Mouse (Mus musculus): ENCODE data around the gene Gm10392.

The Gm10392 gene

DNA sequence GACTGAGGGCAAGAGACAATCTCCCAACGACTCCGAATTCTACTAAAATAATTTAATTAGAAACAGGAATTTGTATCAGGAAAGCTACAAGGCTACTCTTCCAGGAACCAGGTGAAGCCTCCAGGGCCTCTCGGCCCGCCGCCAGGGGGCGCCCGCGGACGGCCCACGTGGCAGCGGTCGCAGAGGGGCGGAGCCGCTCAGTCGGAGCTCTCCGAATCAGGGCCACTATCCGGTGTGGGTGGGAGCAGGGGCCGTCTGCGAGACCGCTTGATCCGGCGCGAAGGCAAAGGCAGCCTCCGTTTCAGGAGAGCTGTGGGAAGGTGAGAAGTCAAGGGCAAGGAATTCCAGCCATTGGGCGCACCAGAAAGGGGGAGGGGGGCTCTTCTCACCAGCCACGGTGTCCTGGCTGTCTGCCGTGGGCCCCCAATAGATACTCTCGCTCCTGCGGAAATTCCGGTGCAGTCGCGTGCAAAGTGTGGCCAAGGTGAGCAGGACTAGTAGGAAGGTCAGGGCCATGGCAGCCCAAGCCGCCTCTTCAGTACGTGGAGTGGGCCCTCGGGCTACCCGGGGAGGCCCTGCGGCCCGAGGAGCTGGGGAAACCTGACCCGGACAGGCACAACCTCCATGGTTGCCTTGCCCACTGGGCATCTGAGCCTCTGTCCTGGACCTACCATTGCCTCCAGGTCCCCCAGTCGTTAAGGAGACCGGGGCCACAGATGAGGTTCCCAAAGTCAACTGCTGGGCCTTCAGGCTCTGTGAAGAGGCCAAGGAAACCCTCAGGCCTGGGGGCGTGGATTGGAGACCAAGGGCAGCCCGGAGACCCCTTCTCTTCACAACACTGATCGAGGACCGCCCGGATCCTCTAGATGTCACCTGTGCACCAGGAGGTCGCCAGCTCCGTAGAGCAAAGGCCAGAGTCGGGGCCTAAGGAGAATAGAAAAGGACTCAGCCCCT is 10.7 kb downstream of the Gm10392 start:
- DNase-seq (ENCODE audit: low spot score), result peak; percentile 76

DNA sequence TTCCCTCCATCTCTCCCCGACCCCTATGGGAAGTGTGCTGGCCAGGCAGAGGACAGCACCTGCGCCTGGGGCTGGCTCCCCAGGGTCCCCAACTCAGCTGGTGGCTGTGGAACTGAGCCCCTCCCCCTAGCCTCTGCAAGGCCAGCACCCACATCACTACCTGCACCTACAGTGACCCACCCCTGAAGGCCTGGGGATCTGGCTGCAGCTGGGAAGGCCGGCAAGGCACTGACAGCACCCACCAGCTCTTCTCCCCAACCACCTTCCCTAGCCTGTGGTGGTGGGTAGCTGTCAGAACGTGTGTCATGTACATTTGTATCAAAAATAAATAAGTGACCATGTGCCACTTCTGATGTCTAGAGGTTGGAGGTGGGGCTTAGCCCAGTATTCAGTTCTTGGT is 11.6 kb downstream of the Gm10392 start:
- no peak for DNase-seq (ENCODE audit: low spot score)

DNA sequence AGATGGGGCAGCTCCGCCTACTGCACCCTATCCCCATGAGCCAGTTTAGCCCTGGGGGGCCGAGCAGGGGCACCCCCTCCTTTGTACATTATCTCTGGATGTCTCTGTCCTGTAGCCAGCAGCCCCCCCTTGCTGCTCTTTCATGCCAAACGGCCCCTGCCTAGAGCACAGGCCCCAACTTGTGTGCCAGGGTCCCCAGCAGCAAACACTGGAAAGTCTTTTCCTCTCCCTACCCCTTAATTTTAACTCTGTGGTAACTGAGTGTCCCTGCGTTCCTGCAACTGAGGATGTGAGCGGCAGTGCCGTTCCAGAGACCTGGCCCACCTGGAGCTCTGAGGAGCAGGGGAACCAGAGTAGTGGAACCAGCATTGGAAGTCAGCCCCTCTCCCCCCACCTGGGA is 12.1 kb downstream of the Gm10392 start:
- DNase-seq (ENCODE audit: low spot score), result no peak

- DNase-seq (ENCODE audit: low spot score), result no peak
Observed at GRCm38 (mm10) chr11:77506273-77506672, 12.7 kb downstream of the Gm10392 start.

GRCm38 (mm10) chr11:77505291-77505980 is 13.6 kb downstream of the Gm10392 start:
- no peak for DNase-seq (ENCODE audit: low spot score)

- DNase-seq (ENCODE audit: low spot score), result no peak
Observed at GRCm38 (mm10) chr11:77504377-77504776, 14.6 kb downstream of the Gm10392 start.

GRCm38 (mm10) chr11:77503511-77503910 is 15.5 kb downstream of the Gm10392 start:
- no peak for DNase-seq (ENCODE audit: low spot score)

DNA sequence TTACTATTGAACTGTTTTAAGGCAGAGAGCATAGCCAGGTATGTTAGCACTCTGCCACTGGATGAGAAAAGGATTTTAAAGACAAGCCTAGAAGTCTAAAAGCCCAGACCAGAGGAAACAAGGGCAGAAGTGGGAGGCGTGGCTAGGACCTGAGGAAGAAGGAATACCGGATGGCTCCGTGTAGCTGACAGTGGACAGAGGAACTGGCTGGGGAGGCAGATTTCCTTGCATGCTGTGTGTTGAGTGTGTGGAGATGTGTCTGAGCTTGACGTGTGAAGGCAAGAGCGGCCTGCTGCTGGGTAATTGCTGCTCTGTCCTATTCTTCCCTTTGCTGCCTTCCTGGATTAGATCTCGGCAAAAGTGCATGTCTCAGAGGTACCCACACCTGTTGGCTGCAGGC is 16.5 kb downstream of the Gm10392 start:
- DNase-seq (ENCODE audit: low spot score), result no peak

DNA sequence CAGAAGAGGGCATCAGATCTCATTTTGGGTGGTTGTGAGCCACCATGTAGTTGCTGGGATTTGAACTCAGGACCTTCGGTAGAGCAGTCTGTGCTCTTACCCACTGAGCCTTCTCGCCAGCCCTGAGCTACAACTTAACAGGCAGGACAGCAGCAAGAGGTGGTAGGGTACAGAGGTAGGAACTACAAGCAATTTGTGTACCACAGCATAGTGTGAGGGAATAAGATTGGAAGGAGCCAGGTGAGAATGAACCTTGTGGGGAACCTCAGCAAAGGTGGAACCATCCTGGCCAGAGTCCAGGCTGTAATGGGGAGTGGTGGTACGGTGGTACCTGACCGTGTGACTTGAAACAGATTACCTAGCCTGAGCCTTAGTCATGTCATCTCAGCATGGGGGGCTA is 17.0 kb downstream of the Gm10392 start:
- DNase-seq (ENCODE audit: low spot score), result no peak

DNA sequence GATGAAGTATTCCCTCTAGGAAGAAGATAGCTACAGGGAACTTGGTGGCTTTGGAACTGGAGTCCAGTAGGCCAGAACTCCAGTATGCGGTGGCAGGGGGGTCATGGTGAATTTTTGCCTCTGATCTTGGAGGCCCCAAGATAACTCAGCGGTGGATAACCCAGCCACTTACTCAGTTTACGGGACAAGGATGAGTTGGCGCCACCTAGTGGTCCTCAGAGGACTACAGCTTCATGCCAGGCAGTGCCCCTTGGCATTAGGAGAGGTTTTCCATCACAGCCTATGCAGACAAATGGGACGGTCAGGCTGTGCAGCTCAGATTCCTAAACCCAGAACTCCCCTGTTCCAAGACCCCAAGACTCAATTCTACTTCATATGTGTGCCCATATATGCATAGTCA is 17.6 kb downstream of the Gm10392 start:
- peak; percentile 67 for DNase-seq (ENCODE audit: low spot score)

- DNase-seq (ENCODE audit: low spot score), result no peak
Observed at GRCm38 (mm10) chr11:77500361-77501325, 18.4 kb downstream of the Gm10392 start.

DNA sequence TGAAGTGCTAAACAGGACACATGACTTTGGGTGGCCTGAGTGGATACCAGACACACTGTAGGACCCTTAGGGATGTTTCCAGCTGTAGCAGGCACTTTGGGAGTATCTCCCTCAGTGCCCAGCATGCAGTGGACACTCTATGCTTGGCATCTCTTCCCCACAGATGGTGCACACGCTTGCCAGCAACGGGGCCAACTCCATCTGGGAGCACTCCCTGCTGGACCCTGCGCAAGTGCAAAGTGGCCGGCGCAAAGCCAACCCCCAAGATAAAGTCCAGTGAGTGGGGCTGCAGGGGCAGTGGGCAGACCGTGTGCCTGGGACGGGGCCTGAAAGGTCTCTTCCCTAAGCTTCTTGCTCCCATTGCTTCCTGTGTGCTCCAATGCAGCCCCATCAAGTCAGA is 19.6 kb downstream of the Gm10392 start:
- no peak for DNase-seq (ENCODE audit: low spot score)

DNA sequence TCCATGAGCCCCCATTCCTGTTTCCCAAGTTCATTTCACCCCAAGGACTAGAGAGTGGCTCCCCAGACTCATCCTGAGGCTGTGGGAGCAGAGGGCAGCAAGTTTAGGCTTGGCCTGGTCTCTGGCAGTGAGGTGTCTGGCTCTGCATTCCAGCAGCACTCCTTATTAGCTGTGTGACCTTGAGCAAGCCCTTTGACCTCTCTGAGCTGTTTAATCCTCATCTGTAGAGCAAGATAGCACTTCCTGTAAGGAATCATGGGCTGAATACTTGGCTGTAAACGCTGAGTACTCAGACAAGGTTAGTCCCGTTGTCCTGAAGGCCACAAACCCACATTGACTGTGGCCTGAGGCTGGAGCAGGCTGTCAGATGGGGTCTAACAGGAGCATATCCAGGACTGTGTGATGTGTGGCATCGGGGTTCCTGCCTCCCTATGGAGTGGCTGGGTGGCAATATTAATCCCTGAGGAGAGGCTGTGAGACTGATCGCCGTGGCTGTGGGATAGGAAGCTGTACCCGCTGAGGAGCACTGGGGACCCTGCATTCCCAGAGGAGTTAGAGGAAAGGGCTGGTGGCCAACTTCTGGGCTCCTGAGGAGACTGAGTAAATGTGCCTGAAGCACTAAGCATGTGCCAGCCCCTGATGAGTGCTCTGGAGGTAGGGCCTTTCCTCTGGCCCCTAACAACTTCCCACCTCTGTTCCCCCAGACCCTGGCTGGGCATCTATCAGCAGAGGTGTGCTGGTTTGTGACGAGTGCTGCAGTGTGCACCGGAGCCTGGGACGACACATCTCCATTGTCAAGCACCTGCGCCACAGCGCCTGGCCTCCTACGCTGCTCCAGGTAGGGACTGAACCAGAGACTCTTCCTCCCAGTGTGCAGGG is 20.5 kb downstream of the Gm10392 start:
- no peak for DNase-seq (ENCODE audit: low spot score)

- no peak for DNase-seq (ENCODE audit: low spot score)
Observed at GRCm38 (mm10) chr11:77497851-77498250, 21.1 kb downstream of the Gm10392 start.

DNA sequence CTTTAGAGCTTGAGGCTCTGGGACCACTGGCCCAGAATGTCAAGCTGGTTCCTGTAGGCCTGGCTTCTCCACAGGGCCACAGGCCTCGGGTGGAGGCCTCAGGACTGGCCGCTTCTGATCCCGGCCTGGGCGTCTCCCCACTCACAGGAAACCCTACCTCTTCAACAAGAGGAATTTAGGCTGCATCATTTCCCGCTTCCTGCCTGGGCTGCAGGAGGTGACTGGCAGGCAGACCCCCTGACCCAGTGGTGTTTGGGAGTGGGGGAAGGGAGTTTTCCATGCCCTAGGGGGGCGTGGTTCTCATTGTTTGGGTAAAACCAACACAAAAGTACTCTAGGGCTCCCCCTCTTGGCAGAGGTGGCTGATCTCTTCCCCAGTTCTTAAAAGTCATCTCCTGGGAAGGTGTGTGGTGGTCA is 21.6 kb downstream of the Gm10392 start:
- DNase-seq (ENCODE audit: low spot score), result no peak

- DNase-seq (ENCODE audit: low spot score), result no peak
Observed at GRCm38 (mm10) chr11:77495507-77495906, 23.5 kb downstream of the Gm10392 start.

DNA sequence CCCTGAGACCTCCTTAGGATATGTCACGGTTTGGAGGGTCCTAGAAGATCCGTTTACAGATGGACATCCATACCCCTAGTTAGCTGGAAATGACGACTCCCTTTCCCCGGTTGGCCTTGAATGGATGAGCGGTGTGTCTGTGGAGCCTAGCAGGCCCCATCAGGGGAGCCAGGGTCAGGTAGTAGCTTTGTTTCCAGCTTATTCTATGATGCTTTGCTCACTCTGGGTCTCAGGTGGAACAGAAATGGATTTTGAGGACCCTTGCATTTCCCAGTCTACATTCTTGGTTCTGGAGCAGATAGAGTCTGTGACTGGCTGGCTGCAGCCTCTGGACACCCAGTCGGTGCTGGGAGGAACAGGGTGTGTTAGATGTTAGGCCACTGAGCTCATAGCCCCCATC is 24.2 kb downstream of the Gm10392 start:
- DNase-seq (ENCODE audit: low spot score), result no peak

DNA sequence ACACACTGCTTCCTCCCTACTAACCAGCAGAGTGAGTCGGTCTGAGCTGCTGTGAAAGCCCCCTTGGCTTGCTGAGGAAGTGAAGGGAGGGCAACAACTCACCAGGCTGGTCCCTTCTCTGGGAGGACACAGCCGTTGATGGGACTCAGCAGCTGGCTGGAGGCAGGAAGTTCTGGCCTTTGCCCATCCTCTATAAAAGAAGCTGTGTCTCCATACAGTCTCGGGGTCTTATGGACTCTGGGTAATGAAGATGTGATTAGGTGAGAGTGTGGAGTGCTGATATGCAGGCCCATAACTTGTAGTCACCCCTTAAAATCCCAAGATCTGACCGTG is 24.7 kb downstream of the Gm10392 start:
- no peak for DNase-seq (ENCODE audit: low spot score)

GRCm38 (mm10) chr11:77493512-77494343 is 25.3 kb downstream of the Gm10392 start, which contains the start of gene Git1:
Gene Git1 (plus strand): TSS chr11:77493562.
- no peak for DNase-seq (ENCODE audit: low spot score)

- peak; percentile 84 for DNase-seq (ENCODE audit: low spot score)
Observed at GRCm38 (mm10) chr11:77492911-77493332, 26.1 kb downstream of the Gm10392 start.

Measured in spleen, adult 12 weeks (tissue).